Mouse (Mus musculus): ENCODE results near the gene Ipo4. TPM values are rescaled to one million over a fixed set of nuclear protein-coding genes. Genes with fewer than 3 reads are reported as not detected.

Gene Ipo4
- total and polyA plus RNA-seq, 3 experiments, result 46.2 to 132 TPM; not detected in 1

DNA sequence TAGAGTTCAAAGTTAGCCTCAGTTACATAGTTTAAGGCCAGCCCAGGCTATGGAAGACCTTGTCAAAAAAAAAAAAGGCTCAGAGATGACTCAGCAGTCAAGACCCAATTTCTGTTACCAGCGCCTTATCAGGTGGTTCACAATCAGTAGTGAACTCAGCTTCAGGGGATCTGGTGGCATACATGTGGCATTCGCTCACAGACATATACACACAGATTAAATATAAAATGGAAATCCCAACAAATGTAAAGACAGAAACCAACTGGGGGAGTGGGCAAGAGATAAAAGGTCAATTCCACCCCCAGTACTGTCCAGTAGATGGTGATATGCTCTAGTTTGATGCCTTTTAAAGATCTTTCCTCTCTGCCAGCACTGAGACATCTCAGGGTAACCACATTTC lies 49.6 kb downstream of the Ipo4 start (continued):
- no peak; a peak in 1 of 6 replicates for TF ChIP-seq CTCF (IDR thresholded peaks at IDR 0.05 in 2 of 3, conservative IDR thresholded peaks at IDR 0.05 in 1 of 3; ENCODE audit: control insufficient read depth in 1 of 3, insufficient read depth in 1 of 3, low read depth in 2 of 3, low read length in 3 of 3, poor library complexity in 1 of 3, severe bottlenecking in 1 of 3)
- TF ChIP-seq E2F4 (IDR thresholded peaks at IDR 0.05; ENCODE audit: borderline replicate concordance, low read depth, low read length), result no peak
- no peak; the same call in 1 of the 2 replicates for TF ChIP-seq ELF1 (IDR thresholded peaks at IDR 0.05; ENCODE audit: low read depth, low read length)
- TF ChIP-seq MAX (IDR thresholded peaks at IDR 0.05; ENCODE audit: low read length), result peak; percentile 69; the same call in 1 of the 2 replicates
- peak; percentile 11; the same call in 1 of the 2 replicates for TF ChIP-seq BHLHE40 (IDR thresholded peaks at IDR 0.05; ENCODE audit: borderline replicate concordance, low read depth, low read length)
- TF ChIP-seq EP300 (IDR thresholded peaks at IDR 0.05; ENCODE audit: low read depth in 1 of 2, low read length in 2 of 2), result peak; percentile 69 to 88; a peak in 3 of 4 replicates
- no peak for TF ChIP-seq POLR2AphosphoS2 (IDR thresholded peaks at IDR 0.05; ENCODE audit: low read length)
- TF ChIP-seq ZKSCAN1 (IDR thresholded peaks at IDR 0.05; ENCODE audit: low read depth, low read length), result peak; percentile 76; the same call in 1 of the 2 replicates
- peak; percentile 76 for TF ChIP-seq RCOR1 (IDR thresholded peaks at IDR 0.05; ENCODE audit: low read depth, low read length)
- peak; percentile 77; the same call in 1 of the 2 replicates for TF ChIP-seq MXI1 (IDR thresholded peaks at IDR 0.05; ENCODE audit: low read depth, low read length)
- no peak for TF ChIP-seq USF2 (IDR thresholded peaks at IDR 0.05; ENCODE audit: borderline replicate concordance in 1 of 2, insufficient read depth in 1 of 2, low read depth in 1 of 2, low read length in 2 of 2)
- TF ChIP-seq GATA1 (IDR thresholded peaks at IDR 0.05; ENCODE audit: low read depth, low read length), result peak; percentile 84
- TF ChIP-seq ZNF384 (IDR thresholded peaks at IDR 0.05; ENCODE audit: low read depth, low read length), result peak; percentile 98
- TF ChIP-seq MYB (IDR thresholded peaks at IDR 0.05; ENCODE audit: low read depth, low read length), result peak; percentile 76
- no peak for TF ChIP-seq KAT2A (conservative IDR thresholded peaks at IDR 0.05; ENCODE audit: low read depth, low read length)

DNA sequence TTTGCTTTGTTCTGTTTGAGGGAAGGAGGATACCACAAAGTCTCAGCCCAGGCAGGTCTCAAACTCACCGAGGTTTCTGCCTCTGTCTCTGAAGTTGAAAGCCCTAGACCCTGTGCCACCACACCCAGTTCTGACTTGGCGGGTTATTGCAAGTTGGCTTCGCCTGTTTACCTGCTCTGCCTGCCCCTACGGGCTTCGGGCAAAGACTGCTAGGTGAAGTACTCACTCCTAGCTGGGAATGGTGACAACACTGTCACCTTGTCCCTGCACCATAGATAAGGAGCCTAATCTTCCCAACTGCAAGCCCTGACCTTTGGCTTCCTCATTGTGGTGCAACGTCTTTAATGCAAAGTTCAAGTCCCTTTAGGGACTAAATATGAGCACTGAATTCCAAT lies 50.2 kb downstream of the Ipo4 start:
- peak; percentile 81 for DNase-seq (ENCODE audit: low read depth, low spot score)
- no peak for TF ChIP-seq MAZ (IDR thresholded peaks at IDR 0.05; ENCODE audit: low read depth, low read length)
- TF ChIP-seq POLR2AphosphoS2 (IDR thresholded peaks at IDR 0.05; ENCODE audit: low read length), result no peak
- TF ChIP-seq GATA1 (IDR thresholded peaks at IDR 0.05; ENCODE audit: low read depth, low read length), result peak; percentile 96
- peak; percentile 60; the same call in 1 of the 2 replicates for TF ChIP-seq RCOR1 (IDR thresholded peaks at IDR 0.05; ENCODE audit: low read depth, low read length)
- no peak for TF ChIP-seq E2F4 (IDR thresholded peaks at IDR 0.05; ENCODE audit: borderline replicate concordance, low read depth, low read length)
- TF ChIP-seq ETS1 (IDR thresholded peaks at IDR 0.05; ENCODE audit: low read depth, low read length), result peak; percentile 75
- peak; percentile 70 for TF ChIP-seq TAL1 (IDR thresholded peaks at IDR 0.05; ENCODE audit: low read length)
- TF ChIP-seq JUND (IDR thresholded peaks at IDR 0.05; ENCODE audit: low read depth, low read length), result 0 out of 2 replicates have a peak, but pooled peaks have one; percentile 24
- TF ChIP-seq TCF12 (IDR thresholded peaks at IDR 0.05; ENCODE audit: low read depth, low read length), result peak; percentile 87
- peak; percentile 68; the same call in 1 of the 2 replicates for TF ChIP-seq TBP (IDR thresholded peaks at IDR 0.05; ENCODE audit: low read depth, low read length)
- TF ChIP-seq ZKSCAN1 (IDR thresholded peaks at IDR 0.05; ENCODE audit: low read depth, low read length), result no peak
- TF ChIP-seq CHD1 (IDR thresholded peaks at IDR 0.05; ENCODE audit: low read depth, low read length), result 0 out of 2 replicates have a peak, but pooled peaks have one; percentile 0
- peak; percentile 34; the same call in 1 of the 2 replicates for TF ChIP-seq SIN3A (IDR thresholded peaks at IDR 0.05; ENCODE audit: low read length)
- TF ChIP-seq MYC (IDR thresholded peaks at IDR 0.05; ENCODE audit: low read depth, low read length), result no peak; the same call in 1 of the 2 replicates
- 0 out of 2 replicates have a peak, but pooled peaks have one; percentile 10 for TF ChIP-seq BHLHE40 (IDR thresholded peaks at IDR 0.05; ENCODE audit: borderline replicate concordance, low read depth, low read length)
- TF ChIP-seq MYB (IDR thresholded peaks at IDR 0.05; ENCODE audit: low read depth, low read length), result peak; percentile 88
- TF ChIP-seq USF1 (IDR thresholded peaks at IDR 0.05; ENCODE audit: low read depth, low read length), result no peak
- TF ChIP-seq GABPA (IDR thresholded peaks at IDR 0.05; ENCODE audit: low read depth, low read length), result no peak
- no peak; a peak in 1 of 4 replicates for TF ChIP-seq POLR2A (IDR thresholded peaks at IDR 0.05; ENCODE audit: control insufficient read depth in 1 of 2, insufficient read depth in 1 of 2, low read depth in 1 of 2, low read length in 2 of 2, poor library complexity in 1 of 2)
- TF ChIP-seq MEF2A (IDR thresholded peaks at IDR 0.05; ENCODE audit: extremely low read depth, insufficient replicate concordance, low read depth, low read length, poor library complexity, severe bottlenecking), result no peak
- peak; percentile 89 to 92 for TF ChIP-seq EP300 (IDR thresholded peaks at IDR 0.05; ENCODE audit: low read depth in 1 of 2, low read length in 2 of 2)
- TF ChIP-seq MAFK (IDR thresholded peaks at IDR 0.05; ENCODE audit: borderline replicate concordance, low read depth, low read length), result no peak
- Histone ChIP-seq H3K36me3 (ENCODE audit: control insufficient read depth in 1 of 2, insufficient read depth in 2 of 2, low read length in 2 of 2) (peaks cover 0 to 34% of the 10 kb centered on the region in 2 experiments; a peak in 2 of 4 replicates), H3K79me2 (ENCODE audit: control insufficient read depth, insufficient read depth, low read length, poor library complexity) (peaks cover 12% of the 10 kb centered on the region), H3K4me3 (ENCODE audit: control insufficient read depth in 1 of 2, insufficient read depth in 1 of 2, low read depth in 2 of 2, low read length in 2 of 2) (peak overlapping the region; percentile 78 to 82), H3K4me1 (ENCODE audit: control insufficient read depth in 1 of 2, insufficient read depth in 2 of 2, low read length in 2 of 2) (peaks cover 3 to 41% of the 10 kb centered on the region in 2 experiments), H3K27ac (ENCODE audit: control insufficient read depth, low read depth, low read length) (peak overlapping the region; percentile 100), H3K9me3 (replicated peaks; ENCODE audit: insufficient read depth, low read length) (no peaks in the 10 kb centered on the region), H3K27me3 (ENCODE audit: control insufficient read depth in 1 of 2, insufficient read depth in 2 of 2, low read length in 2 of 2) (no peaks in the 10 kb centered on the region), H3K9ac (ENCODE audit: control insufficient read depth, low read depth, low read length, poor library complexity, severe bottlenecking) (peak overlapping the region; percentile 73)
